Mouse (Mus musculus): Measurements from ENCODE around the gene Paf1.

GRCm38 (mm10) chr7:28372251-28373108, 20.3 kb upstream of the Paf1 start, which contains the start of gene Plekhg2:
- TF ChIP-seq CTCF (IDR thresholded peaks at IDR 0.05; ENCODE audit: insufficient read depth, low read length) (peak; percentile 3; the same call in 1 of the 2 replicates), POLR2A (IDR thresholded peaks at IDR 0.05; ENCODE audit: borderline replicate concordance, extremely low read depth, low read depth, low read length) (peak; percentile 82)

All from lung, adult 2 months (tissue).